9 mouse cellular contexts compared by ENCODE assay signal in the genomic region with DNA sequence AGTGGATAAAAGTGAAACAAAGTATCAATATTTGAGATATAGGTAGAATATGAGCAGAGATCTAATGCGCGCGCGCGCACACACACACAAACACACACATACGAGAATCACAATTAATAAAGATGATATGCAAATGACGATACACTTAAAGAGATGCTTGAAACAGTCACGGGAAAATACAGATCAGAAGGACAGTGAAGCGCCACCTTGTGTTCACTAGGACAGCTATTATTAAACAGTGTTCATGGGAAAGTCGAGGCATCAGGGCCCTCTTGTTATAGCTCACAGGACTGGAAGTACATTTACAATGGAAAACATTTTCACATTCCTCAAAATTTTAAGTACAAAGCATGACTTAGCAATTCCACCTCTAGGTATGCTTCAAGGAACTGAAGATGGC.
DNase-seq lines count a peak whose midpoint lies in the region; ATAC-seq lines count a peak whose summit lies in the region.
"Had no signal": no experiment of that assay in that cellular context is flagged by ENCODE, and none has a peak within 500 bp of the region (broad histone marks: within the 10 kb centered on the region; RNA-seq: fewer than 3 reads in every experiment).

No protein-coding gene starts in this region.

- no peak overlapping the region for H3K4me2 ChIP-seq in neural tube, embryonic 11.5 days (ENCODE audit: low read depth)
- no peak overlapping the region for H3K4me2 ChIP-seq in neural tube, embryonic 15.5 days
- H3K4me2 ChIP-seq: neural tube, embryonic 13.5 days had no signal

- H3K27ac ChIP-seq in neural tube, embryonic 11.5 days (ENCODE audit: low read depth, low read length), result no peak overlapping the region
- H3K27ac ChIP-seq in neural tube, embryonic 15.5 days (replicated peaks), result no peak overlapping the region
- H3K27ac ChIP-seq: neural tube, embryonic 13.5 days had no signal

- H3K4me1 ChIP-seq in neural tube, embryonic 11.5 days (ENCODE audit: control insufficient read depth, insufficient read depth, low read length), result no peaks in the 10 kb centered on the region
- H3K4me1 ChIP-seq in neural tube, embryonic 15.5 days, result peaks cover 25% of the 10 kb centered on the region

- H3K27me3 ChIP-seq in neural tube, embryonic 11.5 days (ENCODE audit: control insufficient read depth, insufficient read depth, low read length), result no peaks in the 10 kb centered on the region
- no peaks in the 10 kb centered on the region for H3K27me3 ChIP-seq in neural tube, embryonic 15.5 days (replicated peaks)
- H3K27me3 ChIP-seq in splenic B cell, adult 2 months (ENCODE audit: control insufficient read depth, insufficient read depth, low read length, poor library complexity, severe bottlenecking), result no peaks in the 10 kb centered on the region
- H3K27me3 ChIP-seq: neural tube, embryonic 13.5 days had no signal

- no peak overlapping the region for H3K9ac ChIP-seq in neural tube, embryonic 11.5 days (ENCODE audit: low read length)
- no peak overlapping the region for H3K9ac ChIP-seq in neural tube, embryonic 15.5 days (replicated peaks)
- H3K9ac ChIP-seq: neural tube, embryonic 13.5 days had no signal

- ATAC-seq in frontal cortex, adult (ENCODE audit: low TSS enrichment), result peak; percentile 24; the same call in 1 of the 2 replicates
- 0 out of 2 replicates have a peak, but pooled peaks have one; percentile 7 for ATAC-seq in neural tube, embryonic 11.5 days (ENCODE audit: insufficient read depth, low FRiP score, low TSS enrichment)
- ATAC-seq in neural tube, embryonic 15.5 days (ENCODE audit: low FRiP score), result no peak

- 79% methylated on average over 10 of the region's 10 CpGs for WGBS in neural tube, embryonic 11.5 days
- 75% methylated on average over 10 of the region's 10 CpGs for WGBS in neural tube, embryonic 15.5 days

- no peaks in the 10 kb centered on the region for H3K36me3 ChIP-seq in neural tube, embryonic 11.5 days (ENCODE audit: control insufficient read depth, insufficient read depth, low read length)
- peaks cover 7% of the 10 kb centered on the region; the same call in 1 of the 2 replicates for H3K36me3 ChIP-seq in neural tube, embryonic 15.5 days
- H3K36me3 ChIP-seq in splenic B cell, adult 2 months (ENCODE audit: control insufficient read depth, insufficient read depth, low read length, poor library complexity, severe bottlenecking), result no peaks in the 10 kb centered on the region

- no peak for DNase-seq in frontal cortex, postnatal 14 days (ENCODE audit: low spot score in 2 of 2)
- no peak for DNase-seq in neural tube, embryonic 11.5 days (ENCODE audit: low spot score)
- peak; percentile 18 for DNase-seq in c-Kit-positive CD71-positive TER-119-positive erythroid progenitor cells, embryonic 14.5 days (ENCODE audit: low spot score)
- peak; percentile 51 for DNase-seq in splenic B cell, adult 2 months (ENCODE audit: low read depth, low spot score)
- no peak for DNase-seq in natural killer cell, adult 2 months (ENCODE audit: low spot score in 2 of 2)
- DNase-seq in adrenal gland, adult 8-10 months, result no peak

- H3K4me3 ChIP-seq in neural tube, embryonic 11.5 days (ENCODE audit: low read depth, low read length), result no peak overlapping the region
- no peak overlapping the region for H3K4me3 ChIP-seq in neural tube, embryonic 15.5 days (replicated peaks)
- H3K4me3 ChIP-seq: neural tube, embryonic 13.5 days had no signal

- no peaks in the 10 kb centered on the region for H3K9me3 ChIP-seq in neural tube, embryonic 11.5 days (ENCODE audit: control insufficient read depth, low read length)
- no peaks in the 10 kb centered on the region for H3K9me3 ChIP-seq in neural tube, embryonic 15.5 days (replicated peaks)
- H3K9me3 ChIP-seq: neural tube, embryonic 13.5 days had no signal

Comparison
In these comparisons a context has a peak if more than half of its experiments do, and no peak if none do; other contexts are left out.
1. DNase-seq: peak in c-Kit-positive CD71-positive TER-119-positive erythroid progenitor cells, embryonic 14.5 days (single experiment) and splenic B cell, adult 2 months (single experiment); none in frontal cortex, postnatal 14 days (0 of 2), neural tube, embryonic 11.5 days (single experiment), natural killer cell, adult 2 months (0 of 2) and adrenal gland, adult 8-10 months (single experiment).